Mouse (Mus musculus) forebrain, embryonic 11.5 days (tissue): ENCODE measurements at regions not wholly inside any gene's neighbourhood (a gene's known extent, or its start where the extent isn't known, plus 50 kb on each side); places are given as distances from the start of the nearest gene placed in this dataset.

Experiments used
- ATAC-seq: fragments of 200-750 bp; cut with Nextera tagmentation; replicated peaks from 2 replicates; pipeline ENCODE4 v1.8.0; 2017; ENCODE audit warnings: moderate TSS enrichment; ENCODE audit not compliant: low FRiP score
- DNase-seq: peaks from one replicate; pipeline ENCODE4 v3.0.0-alpha.2; 2017; ENCODE audit warnings: low spot score
- H3K27ac ChIP-seq: fragments of 300-500 bp; sonication (generic); 2 replicates; pipeline ENCODE4 v1.5.1; 2014; ENCODE audit warnings: low read depth, low read length
- H3K27me3 ChIP-seq: fragments of 300-500 bp; sonication (generic); 2 replicates; pipeline ENCODE4 v1.6.1; 2014; ENCODE audit warnings: mild to moderate bottlenecking, low read length, mixed read lengths; ENCODE audit not compliant: control insufficient read depth, insufficient read depth
- H3K36me3 ChIP-seq: fragments of 300-500 bp; sonication (generic); 2 replicates; pipeline ENCODE4 v1.6.1; 2014; ENCODE audit warnings: mild to moderate bottlenecking, low read length, moderate library complexity, mixed read lengths; ENCODE audit not compliant: control insufficient read depth, insufficient read depth
- H3K4me1 ChIP-seq: fragments of 300-500 bp; sonication (generic); replicated peaks from 2 replicates; pipeline ENCODE4 v1.6.1; 2014; ENCODE audit warnings: low read length, mixed read lengths; ENCODE audit not compliant: control insufficient read depth, insufficient read depth
- H3K4me2 ChIP-seq: fragments of 300-500 bp; sonication (generic); 2 replicates; pipeline ENCODE4 v1.6.1; 2014; ENCODE audit warnings: low read depth, mild to moderate bottlenecking, low read length, moderate library complexity, mixed read lengths; ENCODE audit not compliant: severe bottlenecking
- H3K4me3 ChIP-seq: fragments of 300-500 bp; sonication (generic); 2 replicates; pipeline ENCODE4 v1.5.1; 2014; ENCODE audit warnings: low read depth, low read length
- H3K9ac ChIP-seq: fragments of 300-500 bp; sonication (generic); 2 replicates; pipeline ENCODE4 v1.6.1; 2014; ENCODE audit warnings: low read length
- H3K9me3 ChIP-seq: fragments of 300-500 bp; sonication (generic); 2 replicates; pipeline ENCODE4 v1.6.1; 2016; ENCODE audit warnings: low read length, mixed read lengths; ENCODE audit not compliant: control insufficient read depth
- WGBS: fragments of 180-500 bp; shearing (Covaris S2); extraction: QIAGEN DNeasy Blood & Tissue Kit; methylation state at CpG from one replicate; pipeline ENCODE4 v1.1.7; 2014; 5-methylcytosine and 5-hydroxymethylcytosine counted together

GRCm38 (mm10) chr12:70727496-70728259, 97.6 kb upstream of the Frmd6 start:
- ATAC-seq (no peak), DNase-seq (no peak)
- 84% methylated on average over 10 of the region's 10 CpGs for WGBS
- H3K36me3 ChIP-seq, result no peaks in the 10 kb centered on the region
- no peaks in the 10 kb centered on the region for H3K4me1 ChIP-seq
- no peak overlapping the region for H3K4me3 ChIP-seq
- no peak overlapping the region for H3K27ac ChIP-seq
- H3K9ac ChIP-seq, result no peak overlapping the region
- H3K4me2 ChIP-seq, result no peak overlapping the region
- H3K27me3 ChIP-seq, result no peaks in the 10 kb centered on the region
- H3K9me3 ChIP-seq, result no peaks in the 10 kb centered on the region

DNA sequence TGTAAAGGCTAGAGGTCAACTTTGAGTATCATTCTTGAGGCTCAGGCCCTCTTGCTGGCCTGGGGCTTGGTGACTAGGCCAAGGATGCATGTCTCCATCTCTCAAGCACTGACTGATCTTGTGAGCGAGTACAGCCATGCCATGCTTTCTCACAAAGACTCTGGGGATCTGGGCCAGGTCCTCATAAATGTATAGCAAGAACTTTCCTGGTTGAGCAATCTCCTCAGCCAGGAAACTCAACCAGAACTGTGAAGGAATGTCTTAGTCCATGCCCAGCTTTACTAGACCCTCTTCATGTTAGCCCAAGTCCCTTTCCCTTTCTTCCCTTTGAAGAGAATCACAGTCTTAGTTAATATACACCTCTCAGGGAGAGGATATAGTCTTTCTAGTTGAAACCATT, 96.9 kb upstream of the Frmd6 start:
- Histone ChIP-seq H3K27me3 (no peaks in the 10 kb centered on the region), H3K4me1 (no peaks in the 10 kb centered on the region), H3K9me3 (no peaks in the 10 kb centered on the region), H3K4me2 (no peak overlapping the region), H3K4me3 (no peak overlapping the region), H3K27ac (no peak overlapping the region), H3K9ac (no peak overlapping the region), H3K36me3 (no peaks in the 10 kb centered on the region)
- 91% methylated on average over 1 of the region's 1 CpGs for WGBS
- ATAC-seq (no peak), DNase-seq (no peak)

DNA sequence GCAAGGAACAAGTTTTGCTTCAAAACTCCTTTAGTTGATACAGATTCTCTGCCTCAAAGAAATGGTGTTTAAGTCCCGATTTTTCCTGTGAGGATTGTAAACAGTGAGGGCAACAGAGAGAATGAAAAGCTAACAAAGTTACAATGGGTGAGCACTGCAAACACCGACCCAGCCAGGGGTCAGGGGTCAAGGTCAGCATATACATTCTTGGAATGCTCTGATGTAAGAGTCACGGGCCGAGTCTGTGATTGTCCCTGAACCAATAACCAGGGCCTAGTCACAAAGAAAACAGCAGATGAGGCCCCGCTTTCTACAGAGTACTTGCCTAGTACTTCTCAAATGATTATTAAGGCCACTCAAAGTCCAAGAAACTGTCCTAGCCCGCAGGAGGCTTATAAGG, 95.4 kb upstream of the Frmd6 start:
- H3K4me2 ChIP-seq, result no peak overlapping the region
- ATAC-seq (no peak), DNase-seq (no peak)
- no peak overlapping the region for H3K9ac ChIP-seq
- H3K27me3 ChIP-seq, result no peaks in the 10 kb centered on the region
- no peak overlapping the region for H3K4me3 ChIP-seq
- no peak overlapping the region for H3K27ac ChIP-seq
- H3K9me3 ChIP-seq, result no peaks in the 10 kb centered on the region
- no peaks in the 10 kb centered on the region for H3K36me3 ChIP-seq
- WGBS, result 56% methylated on average over 6 of the region's 6 CpGs
- no peaks in the 10 kb centered on the region for H3K4me1 ChIP-seq

- Histone ChIP-seq H3K27ac (no peak overlapping the region), H3K4me2 (no peak overlapping the region), H3K27me3 (no peaks in the 10 kb centered on the region), H3K4me1 (no peaks in the 10 kb centered on the region), H3K36me3 (no peaks in the 10 kb centered on the region), H3K9me3 (no peaks in the 10 kb centered on the region), H3K4me3 (no peak overlapping the region), H3K9ac (no peak overlapping the region)
- no peak for DNase-seq
- no peak for ATAC-seq
- WGBS, result 91% methylated on average over 6 of the region's 6 CpGs
These were observed 93.8 kb upstream of the Frmd6 start for GRCm38 (mm10) chr12:70731498-70731897.

DNA sequence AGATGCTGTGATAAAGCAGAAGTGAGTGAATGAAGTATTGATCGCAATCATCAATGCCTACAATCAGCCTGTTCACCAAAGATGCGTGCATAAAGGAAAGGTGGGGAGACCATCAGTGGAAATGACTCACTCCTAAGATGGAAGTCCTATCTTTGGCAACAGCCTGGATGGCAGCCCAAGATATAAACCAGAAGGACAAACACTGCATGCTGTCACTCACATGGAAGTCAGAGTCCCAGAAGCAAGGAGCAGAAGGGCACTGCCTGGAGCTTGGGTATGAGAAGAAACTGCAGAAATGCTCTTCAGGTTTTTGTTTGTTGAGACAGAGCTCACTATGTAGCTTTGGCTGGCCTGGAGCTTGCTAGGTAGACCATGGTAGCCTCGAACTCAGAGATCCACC, 92.7 kb upstream of the Frmd6 start:
- Histone ChIP-seq H3K9ac (no peak overlapping the region), H3K9me3 (no peaks in the 10 kb centered on the region), H3K4me1 (no peaks in the 10 kb centered on the region), H3K4me2 (no peak overlapping the region), H3K4me3 (no peak overlapping the region), H3K27me3 (no peaks in the 10 kb centered on the region), H3K36me3 (no peaks in the 10 kb centered on the region), H3K27ac (no peak overlapping the region)
- DNase-seq (no peak), ATAC-seq (no peak)
- WGBS, result 86% methylated on average over 3 of the region's 3 CpGs

DNA sequence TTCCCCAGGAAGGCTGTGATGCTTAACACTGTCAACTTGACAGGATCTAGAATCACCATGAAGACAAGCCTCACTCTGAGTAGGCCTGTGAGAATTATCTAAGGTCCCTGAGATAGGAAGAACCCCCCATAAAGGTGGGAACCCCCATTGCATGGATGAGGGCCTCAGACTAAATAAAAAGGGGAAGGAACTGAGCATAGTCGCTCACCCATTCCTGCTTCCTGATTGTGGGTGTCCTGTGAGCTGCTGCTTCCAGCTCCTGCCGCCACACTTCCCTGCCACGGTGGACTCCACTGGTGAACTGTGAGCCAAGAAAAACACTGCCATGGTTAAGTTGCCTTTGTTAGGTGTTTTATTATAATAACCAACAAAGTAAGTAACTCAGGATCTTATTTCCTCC, 86.8 kb upstream of the Frmd6 start:
- Histone ChIP-seq H3K9ac (no peak overlapping the region), H3K36me3 (no peaks in the 10 kb centered on the region), H3K27me3 (no peaks in the 10 kb centered on the region), H3K27ac (no peak overlapping the region), H3K4me2 (no peak overlapping the region), H3K4me3 (no peak overlapping the region), H3K9me3 (no peaks in the 10 kb centered on the region), H3K4me1 (no peaks in the 10 kb centered on the region)
- DNase-seq (no peak), ATAC-seq (no peak)
- 83% methylated on average over 3 of the region's 3 CpGs for WGBS

DNA sequence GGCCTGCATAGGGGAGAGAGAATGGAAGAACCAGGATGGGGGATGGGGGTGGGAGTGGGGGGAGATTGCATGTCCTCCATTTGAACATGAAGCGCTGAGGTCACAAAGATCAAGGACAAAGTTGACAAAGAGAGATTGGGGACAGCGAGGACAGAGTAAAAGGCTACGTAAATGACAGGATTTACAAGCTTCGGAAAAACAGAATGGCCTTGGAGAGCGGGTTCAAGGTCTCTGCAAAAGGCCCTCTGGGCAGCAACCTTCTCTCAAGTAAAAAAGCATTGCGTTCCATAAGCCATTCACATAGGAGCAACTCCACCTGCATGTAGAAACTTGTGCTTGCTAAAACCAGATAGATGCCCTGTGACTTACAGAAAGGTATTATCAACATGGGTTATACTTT, 86.0 kb upstream of the Frmd6 start:
- Histone ChIP-seq H3K9ac (no peak overlapping the region), H3K27me3 (no peaks in the 10 kb centered on the region), H3K9me3 (no peaks in the 10 kb centered on the region), H3K27ac (no peak overlapping the region), H3K36me3 (no peaks in the 10 kb centered on the region), H3K4me2 (no peak overlapping the region), H3K4me1 (no peaks in the 10 kb centered on the region), H3K4me3 (no peak overlapping the region)
- 92% methylated on average over 6 of the region's 6 CpGs for WGBS
- ATAC-seq (no peak), DNase-seq (no peak)

GRCm38 (mm10) chr12:70739766-70740165, 85.5 kb upstream of the Frmd6 start:
- DNase-seq, result no peak
- ATAC-seq, result no peak
- no peaks in the 10 kb centered on the region for H3K36me3 ChIP-seq
- no peaks in the 10 kb centered on the region for H3K27me3 ChIP-seq
- H3K9ac ChIP-seq, result no peak overlapping the region
- no peak overlapping the region for H3K4me3 ChIP-seq
- WGBS, result 80% methylated on average over 7 of the region's 7 CpGs
- no peaks in the 10 kb centered on the region for H3K9me3 ChIP-seq
- H3K4me1 ChIP-seq, result no peaks in the 10 kb centered on the region
- no peak overlapping the region for H3K27ac ChIP-seq
- no peak overlapping the region for H3K4me2 ChIP-seq

GRCm38 (mm10) chr12:70742836-70743235, 82.5 kb upstream of the Frmd6 start:
- 79% methylated on average over 3 of the region's 3 CpGs for WGBS
- no peaks in the 10 kb centered on the region for H3K36me3 ChIP-seq
- H3K4me3 ChIP-seq, result no peak overlapping the region
- no peaks in the 10 kb centered on the region for H3K4me1 ChIP-seq
- H3K27me3 ChIP-seq, result no peaks in the 10 kb centered on the region
- ATAC-seq, result no peak
- H3K9me3 ChIP-seq, result no peaks in the 10 kb centered on the region
- no peak overlapping the region for H3K4me2 ChIP-seq
- DNase-seq, result no peak
- no peak overlapping the region for H3K9ac ChIP-seq
- H3K27ac ChIP-seq, result no peak overlapping the region
